Mouse (Mus musculus): ENCODE data around the gene Ubap2.

Gene Ubap2

GRCm38 (mm10) chr4:41260691-41261090, 14.3 kb downstream of the Ubap2 start:
- DNase-seq (ENCODE audit: low read depth, low spot score): peak; percentile 60

- no peak for DNase-seq (ENCODE audit: low read depth, low spot score)
These were observed 15.9 kb downstream of the Ubap2 start for GRCm38 (mm10) chr4:41259019-41259418.

GRCm38 (mm10) chr4:41257752-41258151, 17.2 kb downstream of the Ubap2 start:
- peak; percentile 21 for DNase-seq (ENCODE audit: low read depth, low spot score)

- DNase-seq (ENCODE audit: low read depth, low spot score): no peak
These were observed 19.3 kb downstream of the Ubap2 start for GRCm38 (mm10) chr4:41255564-41256210.

GRCm38 (mm10) chr4:41253756-41254155, 21.2 kb downstream of the Ubap2 start:
- DNase-seq (ENCODE audit: low read depth, low spot score): no peak

GRCm38 (mm10) chr4:41245408-41245807, 29.5 kb downstream of the Ubap2 start:
- peak; percentile 12 for DNase-seq (ENCODE audit: low read depth, low spot score)

- DNase-seq (ENCODE audit: low read depth, low spot score): no peak
These were observed 34.0 kb downstream of the Ubap2 start for GRCm38 (mm10) chr4:41240916-41241315.

- DNase-seq (ENCODE audit: low read depth, low spot score): no peak
These were observed 39.3 kb downstream of the Ubap2 start for GRCm38 (mm10) chr4:41235621-41236020.

- peak; percentile 78 for DNase-seq (ENCODE audit: low read depth, low spot score)
These were observed 48.6 kb downstream of the Ubap2 start for GRCm38 (mm10) chr4:41226351-41226750.

- DNase-seq (ENCODE audit: low read depth, low spot score): peak; percentile 62
These were observed 49.5 kb downstream of the Ubap2 start for GRCm38 (mm10) chr4:41225412-41225811.

- no peak for DNase-seq (ENCODE audit: low read depth, low spot score)
These were observed 66.9 kb downstream of the Ubap2 start for GRCm38 (mm10) chr4:41208050-41208449.

- no peak for DNase-seq (ENCODE audit: low read depth, low spot score)
These were observed 69.2 kb downstream of the Ubap2 start for GRCm38 (mm10) chr4:41205751-41206150.

- DNase-seq (ENCODE audit: low read depth, low spot score): no peak
These were observed 72.8 kb downstream of the Ubap2 start for GRCm38 (mm10) chr4:41202135-41202534.

- DNase-seq (ENCODE audit: low read depth, low spot score): peak; percentile 67
These were observed 77.9 kb downstream of the Ubap2 start for GRCm38 (mm10) chr4:41196861-41197610.

GRCm38 (mm10) chr4:41195328-41195727, 79.6 kb downstream of the Ubap2 start:
- DNase-seq (ENCODE audit: low read depth, low spot score): no peak

GRCm38 (mm10) chr4:41192544-41193512, 82.1 kb downstream of the Ubap2 start:
- DNase-seq (ENCODE audit: low read depth, low spot score): no peak

GRCm38 (mm10) chr4:41189809-41190208, 85.1 kb downstream of the Ubap2 start:
- DNase-seq (ENCODE audit: low read depth, low spot score): no peak

- no peak for DNase-seq (ENCODE audit: low read depth, low spot score)
These were observed 94.9 kb downstream of the Ubap2 start for GRCm38 (mm10) chr4:41179825-41180725.

GRCm38 (mm10) chr4:41174631-41175030, 100.3 kb downstream of the Ubap2 start:
- no peak for DNase-seq (ENCODE audit: low read depth, low spot score)

- no peak for DNase-seq (ENCODE audit: low read depth, low spot score)
These were observed 104.0 kb downstream of the Ubap2 start for GRCm38 (mm10) chr4:41170970-41171369.

Data from 3T3-L1 (cell line).